Mouse (Mus musculus): ENCODE results near the gene Prdm1.

DNA sequence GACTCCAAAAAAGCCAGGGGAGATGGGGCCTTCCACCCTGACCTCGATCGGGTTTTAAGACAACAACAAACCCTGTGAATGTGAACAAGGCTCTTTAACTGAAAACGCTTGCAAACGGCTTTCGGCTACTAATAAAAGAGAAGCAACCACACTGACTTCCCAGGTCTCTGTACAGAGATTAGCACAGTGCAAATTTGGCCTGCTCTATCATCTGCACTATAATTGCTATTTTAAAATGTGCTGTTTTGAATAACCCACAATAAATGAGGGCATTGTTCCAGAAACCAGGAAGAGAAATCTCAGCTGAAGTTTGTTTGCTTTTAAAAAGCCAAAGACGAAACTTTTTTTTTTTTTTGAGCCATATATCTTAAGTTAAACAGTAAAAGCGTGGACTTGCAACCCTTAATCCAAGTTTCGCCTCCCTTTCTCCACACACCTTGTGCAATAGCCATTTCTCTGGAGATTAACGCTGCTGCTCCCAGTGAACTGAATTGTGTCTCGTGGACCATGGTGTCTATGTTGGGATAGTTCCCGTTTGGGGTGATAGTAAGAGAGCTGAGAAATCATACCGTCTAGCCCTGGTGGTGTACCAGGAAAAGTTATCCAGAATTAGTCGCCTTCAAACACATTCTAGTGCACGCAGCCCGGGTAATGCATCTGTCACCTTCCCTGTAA is 34.3 kb downstream of the Prdm1 start:
- TF ChIP-seq CTCF (IDR thresholded peaks at IDR 0.05; ENCODE audit: low read depth): no peak
- TF ChIP-seq EP300 (IDR thresholded peaks at IDR 0.05; ENCODE audit: low read depth): no peak

All from liver, embryonic 14.5 days (tissue).